Mouse (Mus musculus): ENCODE data around the gene Il31ra. TPM values are rescaled to one million over a fixed set of nuclear protein-coding genes. Genes with fewer than 3 reads are reported as not detected.
"Not testable (repeated sequence)": the region's sequence is repeated elsewhere in the genome, so short reads cannot be mapped to it uniquely, and the experiment has no call there.

Il31ra gene
- 1.3 TPM in 2 replicates for polyA plus RNA-seq (2012; rRNA removed)

- not testable (repeated sequence) for DNase-seq (ENCODE audit: low spot score)
Observed at GRCm38 (mm10) chr13:112594260-112594659, at the start of gene Il31ra. TSS of gene Il31ra (minus strand) at chr13:112594360.

GRCm38 (mm10) chr13:112642897-112643296 lies 48.7 kb upstream of the Il31ra start:
- DNase-seq (ENCODE audit: low spot score), result no peak

- no peak for DNase-seq (ENCODE audit: low spot score)
Observed at GRCm38 (mm10) chr13:112639111-112639510, 45.0 kb upstream of the Il31ra start.

- DNase-seq (ENCODE audit: low spot score), result no peak
Observed at GRCm38 (mm10) chr13:112636498-112636897, 42.3 kb upstream of the Il31ra start.

GRCm38 (mm10) chr13:112635174-112635837 lies 41.1 kb upstream of the Il31ra start:
- DNase-seq (ENCODE audit: low spot score), result no peak

GRCm38 (mm10) chr13:112625566-112625965 lies 31.4 kb upstream of the Il31ra start:
- no peak for DNase-seq (ENCODE audit: low spot score)

- DNase-seq (ENCODE audit: low spot score), result no peak
Observed at GRCm38 (mm10) chr13:112624622-112625021, 30.5 kb upstream of the Il31ra start.

GRCm38 (mm10) chr13:112623656-112624055 lies 29.5 kb upstream of the Il31ra start:
- no peak for DNase-seq (ENCODE audit: low spot score)

GRCm38 (mm10) chr13:112621592-112621991 lies 27.4 kb upstream of the Il31ra start:
- DNase-seq (ENCODE audit: low spot score), result no peak

- no peak for DNase-seq (ENCODE audit: low spot score)
Observed at GRCm38 (mm10) chr13:112608606-112609005, 14.4 kb upstream of the Il31ra start.

- DNase-seq (ENCODE audit: low spot score), result no peak
Observed at GRCm38 (mm10) chr13:112604411-112604810, 10.3 kb upstream of the Il31ra start.

GRCm38 (mm10) chr13:112603839-112604238 lies 9.7 kb upstream of the Il31ra start:
- DNase-seq (ENCODE audit: low spot score), result no peak

GRCm38 (mm10) chr13:112602607-112603006 lies 8.4 kb upstream of the Il31ra start:
- no peak for DNase-seq (ENCODE audit: low spot score)

- no peak for DNase-seq (ENCODE audit: low spot score)
Observed at GRCm38 (mm10) chr13:112590254-112590653, 3.9 kb downstream of the Il31ra start.

GRCm38 (mm10) chr13:112589625-112590024 lies 4.5 kb downstream of the Il31ra start:
- no peak for DNase-seq (ENCODE audit: low spot score)

GRCm38 (mm10) chr13:112584556-112585237 lies 9.5 kb downstream of the Il31ra start:
- DNase-seq (ENCODE audit: low spot score), result no peak

- no peak for DNase-seq (ENCODE audit: low spot score)
Observed at GRCm38 (mm10) chr13:112582291-112582690, 11.9 kb downstream of the Il31ra start.

- no peak for DNase-seq (ENCODE audit: low spot score)
Observed at GRCm38 (mm10) chr13:112581796-112582195, 12.4 kb downstream of the Il31ra start.

- DNase-seq (ENCODE audit: low spot score), result no peak
Observed at GRCm38 (mm10) chr13:112580590-112581320, 13.4 kb downstream of the Il31ra start.

GRCm38 (mm10) chr13:112578041-112578440 lies 16.1 kb downstream of the Il31ra start:
- peak; percentile 100 for DNase-seq (ENCODE audit: low spot score)

- no peak for DNase-seq (ENCODE audit: low spot score)
Observed at GRCm38 (mm10) chr13:112573800-112574199, 20.4 kb downstream of the Il31ra start.

GRCm38 (mm10) chr13:112570768-112571167 lies 23.4 kb downstream of the Il31ra start:
- DNase-seq (ENCODE audit: low spot score), result no peak

GRCm38 (mm10) chr13:112569606-112570005 lies 24.6 kb downstream of the Il31ra start:
- DNase-seq (ENCODE audit: low spot score), result no peak
